Mouse (Mus musculus) heart, adult 2 months (tissue): ENCODE data around the gene Fkbpl. TPM values are rescaled to one million over a fixed set of nuclear protein-coding genes. Genes with fewer than 3 reads are reported as not detected.
A peak's percentile ranks its signal among the peaks of the same experiment; 100 is the strongest.

Source experiments
- DNase-seq, 2 experiments: peaks; one replicate each; pipeline ENCODE4 v3.0.0; 2021
- H3K27ac ChIP-seq: fragments of 200-600 bp; 2 replicates; pipeline ENCODE4 v1.8.1; 2022
- H3K27me3 ChIP-seq: fragments of 200-500 bp; 2 replicates; pipeline ENCODE4 v1.6.1; 2012; ENCODE audit warnings: mild to moderate bottlenecking, low read length, inconsistent platforms, mixed read lengths; ENCODE audit not compliant: control insufficient read depth, insufficient read depth
- H3K36me3 ChIP-seq: fragments of 200-500 bp; 2 replicates; pipeline ENCODE4 v1.6.1; 2012; ENCODE audit warnings: low read length, inconsistent platforms; ENCODE audit not compliant: control insufficient read depth, insufficient read depth
- H3K4me1 ChIP-seq: fragments of 200-500 bp; 2 replicates; pipeline ENCODE4 v1.6.1; 2011; ENCODE audit warnings: low read length; ENCODE audit not compliant: control insufficient read depth, insufficient read depth
- H3K4me3 ChIP-seq: fragments of 200-600 bp; 2 replicates; pipeline ENCODE4 v1.8.1; 2022
- H3K79me2 ChIP-seq: fragments of 200-500 bp; replicated peaks from 2 replicates; pipeline ENCODE4 v1.6.1; 2012; ENCODE audit warnings: mild to moderate bottlenecking, inconsistent platforms, low read length, moderate library complexity, mixed read lengths; ENCODE audit not compliant: control insufficient read depth, insufficient read depth
- H3K9ac ChIP-seq: fragments of 200-500 bp; 2 replicates; pipeline ENCODE4 v1.6.1; 2012; ENCODE audit warnings: low read depth, mild to moderate bottlenecking, control low read depth, inconsistent platforms, low read length, mixed read lengths
- CTCF ChIP-seq: fragments of 200-600 bp; IDR thresholded peaks from 2 replicates; pipeline ENCODE4 v1.8.1; 2022; ENCODE audit warnings: antibody characterized with exemption, mild to moderate bottlenecking, moderate library complexity
- EP300 ChIP-seq: fragments of 200-500 bp; IDR thresholded peaks from 2 replicates; pipeline ENCODE4 v1.6.1; 2011; ENCODE audit warnings: low read depth, low read length, control low read depth; ENCODE audit not compliant: insufficient read depth
- POLR2A ChIP-seq: fragments of 200-500 bp; IDR thresholded peaks from 2 replicates; pipeline ENCODE4 v1.6.1; 2011; ENCODE audit warnings: mild to moderate bottlenecking, low read depth, low read length, control low read depth; ENCODE audit not compliant: insufficient read depth
- WGBS: fragments of 180-500 bp; shearing (Covaris S2); methylation state at CpG from one replicate; pipeline ENCODE4 v1.1.7; 2018; 5-methylcytosine and 5-hydroxymethylcytosine counted together
- intact Hi-C: fragments of 180-260 bp; cut with DNase I; formaldehyde crosslinking; loops from one replicate; pipeline ENCODE4 v1.15.1; 2025
- polyA plus RNA-seq: library from polyadenylated mRNA; depleted of rRNA; stranded (reverse); fragments of >200 nt; gene quantifications from 2 replicates; pipeline ENCODE4 v1.2.3, GENCODE M21; 2012
- total RNA-seq, 2 experiments: library from RNA; stranded (reverse); gene quantifications; 2 replicates each; pipeline ENCODE4 v1.2.3; 2021

Gene Fkbpl
- total and polyA plus RNA-seq, 3 experiments, result 4.0 to 7.9 (median 7.9) TPM

DNA sequence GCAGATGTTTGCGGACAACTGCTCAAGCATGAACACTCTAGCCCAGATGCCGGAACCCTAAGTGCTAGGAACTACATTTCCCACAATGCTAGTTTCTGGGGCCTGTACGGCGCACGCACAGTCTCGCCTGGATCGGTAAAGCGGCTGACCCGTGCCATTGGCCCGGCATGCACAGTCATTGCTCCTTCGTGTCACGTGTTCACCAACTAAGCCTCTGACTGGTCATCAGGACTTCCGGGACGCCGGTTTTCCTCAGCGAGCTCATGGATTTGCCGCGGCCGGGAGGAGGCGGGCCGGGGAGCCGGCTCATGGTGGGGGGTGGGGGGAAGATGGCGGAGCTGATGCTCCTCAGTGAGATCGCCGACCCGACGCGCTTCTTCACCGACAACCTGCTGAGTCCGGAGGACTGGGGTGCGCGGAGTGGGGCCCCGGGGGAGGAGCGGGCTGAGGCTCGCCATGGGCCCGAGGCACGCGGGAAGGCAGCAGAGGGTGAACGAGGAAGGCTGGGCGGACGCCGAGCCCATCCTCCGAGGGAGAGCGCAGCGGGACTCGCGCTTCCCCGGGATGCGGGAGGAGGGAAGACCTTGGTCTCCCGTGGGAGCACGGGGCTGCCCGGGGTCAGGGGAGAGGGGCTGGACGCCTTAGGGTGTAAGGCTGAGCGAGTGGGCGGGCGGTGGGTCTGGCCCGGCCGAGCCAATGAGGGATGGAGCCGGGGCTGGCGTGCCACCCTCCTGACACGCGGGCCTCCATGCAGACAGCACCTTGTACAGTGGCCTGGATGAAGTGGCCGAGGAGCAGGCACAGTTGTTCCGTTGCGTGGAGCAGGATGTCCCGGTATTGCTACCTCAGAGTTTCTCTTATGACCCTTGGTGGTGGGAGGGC is 2.6 kb downstream of the Fkbpl start, which contains the start of gene Atf6b:
Gene Atf6b (plus strand): TSS at position 241 of the 882 bp plus-strand sequence.
- H3K27me3 ChIP-seq, result no peaks in the 10 kb centered on the region
- peak within 1 kb of the TSS; percentile 98 for H3K4me3 ChIP-seq
- under 1% methylated on average over 66 of the region's 66 CpGs for WGBS
- peak; percentile 89 to 97 for DNase-seq
- TF ChIP-seq POLR2A (0 out of 2 replicates have a peak, but pooled peaks have one; percentile 39), EP300 (peak; percentile 76; the same call in 1 of the 2 replicates), CTCF (no peak)
- peak within 1 kb of the TSS; percentile 84 for H3K27ac ChIP-seq
- no peaks in the 10 kb centered on the region for H3K36me3 ChIP-seq
- H3K79me2 ChIP-seq, result no peaks in the 10 kb centered on the region; the same call in 1 of the 2 replicates
- intact Hi-C loops, result no loop called here
- peak within 1 kb of the TSS; percentile 83 for H3K9ac ChIP-seq
- peaks cover 6% of the 10 kb centered on the region for H3K4me1 ChIP-seq

DNA sequence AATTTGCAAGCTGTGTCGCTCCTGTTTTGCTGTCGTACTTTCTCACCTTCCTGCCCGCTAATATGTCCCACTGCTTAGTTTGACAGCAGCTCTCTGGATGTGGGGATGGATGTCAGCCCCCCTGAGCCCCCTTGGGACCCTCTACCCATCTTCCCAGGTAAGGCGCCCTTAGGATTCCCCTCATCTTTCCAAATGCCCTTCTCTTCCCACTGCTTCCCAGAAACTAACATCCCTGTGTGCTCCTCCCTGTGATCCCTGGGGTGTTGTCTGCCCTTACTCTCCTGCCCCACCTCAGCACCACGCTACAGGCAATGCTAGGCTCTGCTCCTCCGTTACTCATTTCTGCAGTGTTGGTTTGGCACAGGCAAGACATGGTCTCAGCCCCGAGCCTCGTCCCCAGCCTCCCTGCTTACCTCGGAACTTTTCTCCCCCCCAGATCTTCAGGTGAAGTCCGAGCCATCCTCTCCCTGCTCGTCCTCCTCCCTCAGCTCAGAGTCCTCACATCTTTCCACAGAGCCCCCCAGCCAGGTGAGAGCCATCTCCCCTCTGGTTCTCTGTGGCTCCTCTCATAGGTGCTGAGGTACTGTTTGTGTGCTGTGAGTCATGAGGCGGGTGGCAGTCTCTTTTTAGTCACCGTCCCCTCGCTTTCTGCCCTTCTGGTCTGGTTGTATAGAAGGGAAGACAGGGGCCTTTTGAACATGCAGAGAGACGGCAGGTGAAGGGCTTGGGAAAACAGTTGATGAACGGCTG is 3.8 kb downstream of the Fkbpl start:
- intact Hi-C loops, result no loop called here
- Histone ChIP-seq H3K79me2 (no peaks in the 10 kb centered on the region; the same call in 1 of the 2 replicates), H3K36me3 (no peaks in the 10 kb centered on the region), H3K4me3 (no peak overlapping the region), H3K27me3 (no peaks in the 10 kb centered on the region), H3K27ac (no peak overlapping the region), H3K9ac (no peak overlapping the region), H3K4me1 (peaks cover 6% of the 10 kb centered on the region)
- 86% methylated on average over 16 of the region's 16 CpGs for WGBS
- peak in 1 of 2 experiments; percentile 4 for DNase-seq
- TF ChIP-seq POLR2A, result no peak
- no peak for TF ChIP-seq EP300
- no peak for TF ChIP-seq CTCF

DNA sequence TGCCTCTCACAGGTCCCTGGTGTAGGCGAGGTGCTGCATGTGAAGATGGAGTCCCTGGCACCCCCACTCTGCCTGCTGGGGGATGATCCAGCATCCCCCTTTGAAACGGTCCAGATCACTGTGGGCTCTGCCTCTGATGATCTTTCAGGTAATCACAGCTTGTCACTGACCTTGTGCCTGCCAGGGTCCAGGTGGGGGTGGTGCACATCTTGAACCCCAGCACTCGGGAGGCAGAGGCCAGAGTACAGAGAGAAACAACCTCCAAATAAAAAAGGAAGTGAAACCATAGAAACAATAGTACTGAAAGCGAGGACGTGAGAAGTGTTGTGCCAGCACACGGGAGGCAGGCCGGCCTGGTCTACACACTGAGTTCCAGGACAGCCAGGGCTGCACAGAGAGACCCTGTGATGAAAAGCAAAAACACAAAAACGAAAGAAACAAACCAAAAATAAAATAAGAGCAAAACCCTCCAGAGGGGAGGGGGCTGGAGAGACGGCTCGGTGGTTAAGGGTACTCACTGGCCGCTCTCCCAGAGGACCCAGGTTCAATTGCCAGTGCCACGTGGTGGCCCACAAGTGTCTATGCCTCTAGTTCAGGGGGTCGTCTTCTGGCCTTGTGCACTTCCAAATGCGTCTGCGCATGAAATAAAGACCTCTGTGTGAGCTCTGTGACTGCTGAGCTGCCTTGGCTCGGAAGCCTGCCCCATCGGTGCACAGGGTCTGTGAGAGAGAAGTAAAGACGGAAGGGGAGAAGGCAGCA is 4.7 kb downstream of the Fkbpl start:
- intact Hi-C loops, result no loop called here
- Histone ChIP-seq H3K79me2 (no peaks in the 10 kb centered on the region; the same call in 1 of the 2 replicates), H3K27me3 (no peaks in the 10 kb centered on the region), H3K36me3 (no peaks in the 10 kb centered on the region), H3K4me3 (no peak overlapping the region), H3K9ac (no peak overlapping the region), H3K4me1 (peaks cover 9% of the 10 kb centered on the region), H3K27ac (no peak overlapping the region)
- 85% methylated on average over 18 of the region's 18 CpGs for WGBS
- no peak for DNase-seq
- TF ChIP-seq EP300, result no peak
- no peak for TF ChIP-seq POLR2A

DNA sequence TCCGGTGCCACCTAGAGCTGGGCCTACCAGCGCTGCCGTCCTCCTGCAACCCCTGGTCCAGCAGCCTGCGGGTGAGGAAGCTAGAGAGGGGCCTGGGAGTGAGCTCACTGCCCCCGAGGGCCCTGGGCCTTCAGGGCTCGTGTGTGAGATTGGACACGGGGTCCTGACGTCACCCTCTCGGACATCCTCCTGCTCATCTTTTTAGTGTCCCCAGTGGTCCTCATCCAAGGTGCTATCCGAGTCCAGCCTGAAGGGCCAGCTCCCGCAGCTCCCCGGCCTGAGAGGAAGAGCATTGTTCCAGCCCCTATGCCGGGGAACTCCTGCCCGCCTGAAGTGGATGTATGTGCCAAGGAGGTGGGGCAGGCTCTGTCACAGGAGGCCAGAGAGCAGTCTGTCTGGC is 6.2 kb downstream of the Fkbpl start:
- Histone ChIP-seq H3K27me3 (no peaks in the 10 kb centered on the region), H3K27ac (no peak overlapping the region), H3K4me1 (peaks cover 16% of the 10 kb centered on the region), H3K79me2 (no peaks in the 10 kb centered on the region; the same call in 1 of the 2 replicates), H3K4me3 (no peak overlapping the region), H3K9ac (no peak overlapping the region), H3K36me3 (no peaks in the 10 kb centered on the region)
- intact Hi-C loops, result no loop called here
- TF ChIP-seq CTCF, result no peak
- TF ChIP-seq POLR2A, result no peak
- TF ChIP-seq EP300, result no peak
- WGBS, result 87% methylated on average over 14 of the region's 14 CpGs
- DNase-seq, result no peak

DNA sequence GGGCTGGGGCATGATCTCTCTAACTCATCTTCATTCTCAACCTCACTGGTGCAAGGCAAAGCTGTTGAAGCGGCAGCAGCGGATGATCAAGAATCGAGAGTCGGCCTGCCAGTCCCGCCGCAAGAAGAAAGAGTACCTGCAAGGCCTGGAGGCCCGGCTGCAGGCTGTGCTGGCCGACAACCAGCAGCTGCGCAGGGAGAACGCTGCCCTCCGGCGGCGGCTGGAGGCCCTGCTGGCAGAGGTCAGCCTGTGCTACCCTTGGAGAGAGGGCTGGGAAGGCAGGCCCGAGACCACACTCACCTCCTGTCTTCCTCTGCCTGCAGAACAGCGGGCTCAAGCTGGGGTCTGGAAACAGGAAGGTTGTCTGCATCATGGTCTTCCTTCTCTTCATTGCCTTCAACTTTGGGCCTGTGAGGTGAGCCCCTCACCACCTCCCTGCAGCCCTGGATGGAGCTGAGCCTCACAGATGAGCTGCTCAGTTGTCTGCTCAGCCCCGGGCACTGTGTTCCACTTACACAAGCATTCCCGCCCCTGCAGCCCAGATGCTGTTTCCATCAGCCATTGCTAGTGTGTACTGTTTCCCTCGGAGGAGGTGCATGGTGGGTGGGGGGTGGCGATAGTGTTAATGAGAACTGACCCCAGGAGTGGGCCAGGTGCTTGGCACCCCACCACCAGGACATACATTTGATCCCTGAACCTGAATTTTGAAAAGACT is 7.1 kb downstream of the Fkbpl start:
- H3K36me3 ChIP-seq, result no peaks in the 10 kb centered on the region
- no peaks in the 10 kb centered on the region for H3K27me3 ChIP-seq
- no peak overlapping the region for H3K9ac ChIP-seq
- H3K4me1 ChIP-seq, result peaks cover 20% of the 10 kb centered on the region
- TF ChIP-seq CTCF (peak; percentile 69), EP300 (no peak)
- 57% methylated on average over 19 of the region's 19 CpGs for WGBS
- no peak overlapping the region for H3K27ac ChIP-seq
- H3K79me2 ChIP-seq, result no peaks in the 10 kb centered on the region; the same call in 1 of the 2 replicates
- intact Hi-C loops, result no loop called here
- H3K4me3 ChIP-seq, result no peak overlapping the region
- DNase-seq, result peak; percentile 56 to 62
